Mouse (Mus musculus): ENCODE measurements at regions not wholly inside any gene's neighbourhood (a gene's known extent, or its start where the extent isn't known, plus 50 kb on each side); places are given as distances from the start of the nearest gene placed in this dataset.

DNA sequence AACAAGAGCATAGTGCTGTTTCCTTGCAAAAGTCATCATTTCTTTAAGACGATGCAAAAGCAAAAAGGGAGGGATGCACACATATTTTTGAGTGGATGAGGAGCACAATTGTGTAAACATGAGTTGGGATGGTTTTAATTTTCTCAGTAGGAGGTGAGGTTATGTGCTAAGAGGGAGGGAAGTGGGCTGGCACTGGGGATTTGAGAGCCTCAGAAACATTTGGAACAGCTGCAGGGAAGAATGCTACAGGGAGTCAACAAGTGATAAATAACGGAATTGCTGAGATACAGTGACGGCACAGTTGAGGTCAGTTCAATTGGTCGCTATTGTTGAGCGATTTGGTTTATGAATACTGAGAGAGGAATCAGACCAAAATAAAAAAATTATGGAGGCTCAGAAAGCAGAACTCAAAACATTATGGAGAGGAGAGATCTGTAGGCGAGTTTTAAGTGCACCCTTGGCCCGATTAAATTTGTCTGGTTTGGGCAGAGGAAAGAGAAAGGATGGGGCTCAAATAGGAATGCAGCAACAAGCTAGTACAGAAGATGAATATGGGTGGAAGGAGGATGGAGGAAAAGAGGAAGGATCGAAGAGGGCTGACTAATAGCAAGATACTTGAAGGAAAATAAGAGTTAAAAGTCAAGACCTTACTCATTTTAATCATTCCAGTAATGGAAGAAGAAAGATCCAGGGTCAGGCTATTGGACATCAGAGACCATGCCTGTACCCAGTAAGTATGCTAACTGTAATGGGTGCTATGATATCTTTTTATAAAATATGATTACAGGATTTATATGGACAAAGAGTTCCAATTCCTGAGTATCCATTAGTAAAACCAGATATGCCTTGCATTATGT, 259.0 kb downstream of the Trim52 start:
- TF ChIP-seq CTCF (IDR thresholded peaks at IDR 0.05; ENCODE audit: control insufficient read depth, insufficient read depth, low read length) = no peak
- no peak for TF ChIP-seq POLR2A (IDR thresholded peaks at IDR 0.05; ENCODE audit: borderline replicate concordance, control insufficient read depth, low read depth, low read length)

Measured in bone marrow, adult 2 months (tissue).